Mouse (Mus musculus): Measurements from ENCODE around the gene Ptges3l. TPM values are rescaled to one million over a fixed set of nuclear protein-coding genes. Genes with fewer than 3 reads are reported as not detected.
"Not testable (repeated sequence)": the region's sequence is repeated elsewhere in the genome, so short reads cannot be mapped to it uniquely, and the experiment has no call there.

Gene Ptges3l
- polyA plus RNA-seq, 1 experiment from 2014 or later: 24.1 TPM

GRCm38 (mm10) chr11:101468263-101468688 lies 43.1 kb upstream of the Ptges3l start:
- Histone ChIP-seq H3K27me3 (ENCODE audit: control insufficient read depth, insufficient read depth, low read length) (no peaks in the 10 kb centered on the region), H3K4me2 (replicated peaks; ENCODE audit: low read depth, low read length) (peak overlapping the region; percentile 96), H3K4me3 (ENCODE audit: low read depth, low read length) (peak overlapping the region; percentile 71), H3K4me1 (ENCODE audit: control insufficient read depth, insufficient read depth, low read length) (peaks cover 21% of the 10 kb centered on the region), H3K27ac (ENCODE audit: low read length) (peak overlapping the region; percentile 33; the same call in 1 of the 2 replicates), H3K9ac (replicated peaks; ENCODE audit: low read depth, low read length) (peak overlapping the region; percentile 61), H3K36me3 (ENCODE audit: control insufficient read depth, insufficient read depth, low read length) (no peaks in the 10 kb centered on the region), H3K9me3 (ENCODE audit: control insufficient read depth, low read depth, low read length) (no peaks in the 10 kb centered on the region)
- 1% methylated on average over 31 of the region's 31 CpGs for WGBS
- 0 out of 2 replicates have a peak, but pooled peaks have one; percentile 3 for ATAC-seq (ENCODE audit: insufficient number of reproducible peaks, insufficient read depth, low FRiP score, low read depth)

- no peaks in the 10 kb centered on the region for H3K9me3 ChIP-seq (ENCODE audit: control insufficient read depth, low read depth, low read length)
- no peaks in the 10 kb centered on the region for H3K27me3 ChIP-seq (ENCODE audit: control insufficient read depth, insufficient read depth, low read length)
- peak overlapping the region; percentile 33; the same call in 1 of the 2 replicates for H3K27ac ChIP-seq (ENCODE audit: low read length)
- peaks cover 21% of the 10 kb centered on the region for H3K4me1 ChIP-seq (ENCODE audit: control insufficient read depth, insufficient read depth, low read length)
- no peaks in the 10 kb centered on the region for H3K36me3 ChIP-seq (ENCODE audit: control insufficient read depth, insufficient read depth, low read length)
- peak overlapping the region; percentile 71 for H3K4me3 ChIP-seq (ENCODE audit: low read depth, low read length)
- H3K9ac ChIP-seq (replicated peaks; ENCODE audit: low read depth, low read length): peak overlapping the region; percentile 61; the same call in 1 of the 2 replicates
- H3K4me2 ChIP-seq (replicated peaks; ENCODE audit: low read depth, low read length): peak overlapping the region; percentile 96
- under 1% methylated on average over 50 of the region's 54 CpGs for WGBS
- ATAC-seq (ENCODE audit: insufficient number of reproducible peaks, insufficient read depth, low FRiP score, low read depth): peak; percentile 82
These were observed 42.5 kb upstream of the Ptges3l start for GRCm38 (mm10) chr11:101467477-101468262.

- 55% methylated on average over 5 of the region's 5 CpGs for WGBS
- H3K36me3 ChIP-seq (ENCODE audit: control insufficient read depth, insufficient read depth, low read length); H3K9me3 ChIP-seq (ENCODE audit: control insufficient read depth, low read depth, low read length); H3K27ac ChIP-seq (ENCODE audit: low read length); ATAC-seq (ENCODE audit: insufficient number of reproducible peaks, insufficient read depth, low FRiP score, low read depth); H3K9ac ChIP-seq (replicated peaks; ENCODE audit: low read depth, low read length); H3K27me3 ChIP-seq (ENCODE audit: control insufficient read depth, insufficient read depth, low read length): not testable (repeated sequence)
- H3K4me2 ChIP-seq (replicated peaks; ENCODE audit: low read depth, low read length): peak overlapping the region; percentile 98
- H3K4me3 ChIP-seq (ENCODE audit: low read depth, low read length): peak overlapping the region; percentile 86
- peaks cover 25% of the 10 kb centered on the region for H3K4me1 ChIP-seq (ENCODE audit: control insufficient read depth, insufficient read depth, low read length)
These were observed 41.4 kb upstream of the Ptges3l start for GRCm38 (mm10) chr11:101466552-101466950.

- Histone ChIP-seq H3K9ac (replicated peaks; ENCODE audit: low read depth, low read length) (peak within 1 kb of the TSS; percentile 64), H3K4me1 (ENCODE audit: control insufficient read depth, insufficient read depth, low read length) (peaks cover 25% of the 10 kb centered on the region), H3K9me3 (ENCODE audit: control insufficient read depth, low read depth, low read length) (no peaks in the 10 kb centered on the region), H3K36me3 (ENCODE audit: control insufficient read depth, insufficient read depth, low read length) (peaks cover 5% of the 10 kb centered on the region), H3K27ac (ENCODE audit: low read length) (peak within 1 kb of the TSS; percentile 86), H3K4me3 (ENCODE audit: low read depth, low read length) (peak within 1 kb of the TSS; percentile 86), H3K27me3 (ENCODE audit: control insufficient read depth, insufficient read depth, low read length) (no peaks in the 10 kb centered on the region), H3K4me2 (replicated peaks; ENCODE audit: low read depth, low read length) (peak within 1 kb of the TSS; percentile 98)
- peak; percentile 60 for ATAC-seq (ENCODE audit: insufficient number of reproducible peaks, insufficient read depth, low FRiP score, low read depth)
- under 1% methylated on average over 60 of the region's 60 CpGs for WGBS
These were observed 40.9 kb upstream of the Ptges3l start, which contains the start of gene Vat1 for GRCm38 (mm10) chr11:101465869-101466551. Gene Vat1, minus strand, starts transcription at chr11:101466230.

GRCm38 (mm10) chr11:101465101-101465868 lies 40.2 kb upstream of the Ptges3l start:
- peak overlapping the region; percentile 86 for H3K27ac ChIP-seq (ENCODE audit: low read length)
- no peaks in the 10 kb centered on the region for H3K9me3 ChIP-seq (ENCODE audit: control insufficient read depth, low read depth, low read length)
- peak overlapping the region; percentile 64 for H3K9ac ChIP-seq (replicated peaks; ENCODE audit: low read depth, low read length)
- peaks cover 9% of the 10 kb centered on the region for H3K36me3 ChIP-seq (ENCODE audit: control insufficient read depth, insufficient read depth, low read length)
- H3K27me3 ChIP-seq (ENCODE audit: control insufficient read depth, insufficient read depth, low read length): no peaks in the 10 kb centered on the region
- peak; percentile 64 for ATAC-seq (ENCODE audit: insufficient number of reproducible peaks, insufficient read depth, low FRiP score, low read depth)
- peak overlapping the region; percentile 86 for H3K4me3 ChIP-seq (ENCODE audit: low read depth, low read length)
- under 1% methylated on average over 51 of the region's 51 CpGs for WGBS
- H3K4me1 ChIP-seq (ENCODE audit: control insufficient read depth, insufficient read depth, low read length): peaks cover 25% of the 10 kb centered on the region
- peak overlapping the region; percentile 98 for H3K4me2 ChIP-seq (replicated peaks; ENCODE audit: low read depth, low read length)

GRCm38 (mm10) chr11:101464211-101465100 lies 39.3 kb upstream of the Ptges3l start, which contains the start of gene Rnd2:
Gene Rnd2, plus strand, starts transcription at chr11:101464999.
- no peaks in the 10 kb centered on the region for H3K27me3 ChIP-seq (ENCODE audit: control insufficient read depth, insufficient read depth, low read length)
- H3K36me3 ChIP-seq (ENCODE audit: control insufficient read depth, insufficient read depth, low read length): peaks cover 15% of the 10 kb centered on the region
- H3K9me3 ChIP-seq (ENCODE audit: control insufficient read depth, low read depth, low read length): no peaks in the 10 kb centered on the region
- peak within 1 kb of the TSS; percentile 98 for H3K4me2 ChIP-seq (replicated peaks; ENCODE audit: low read depth, low read length)
- peak; percentile 14; the same call in 1 of the 2 replicates for ATAC-seq (ENCODE audit: insufficient number of reproducible peaks, insufficient read depth, low FRiP score, low read depth)
- peaks cover 32% of the 10 kb centered on the region for H3K4me1 ChIP-seq (ENCODE audit: control insufficient read depth, insufficient read depth, low read length)
- H3K4me3 ChIP-seq (ENCODE audit: low read depth, low read length): peak within 1 kb of the TSS; percentile 86
- H3K27ac ChIP-seq (ENCODE audit: low read length): peak within 1 kb of the TSS; percentile 86
- WGBS: 12% methylated on average over 12 of the region's 12 CpGs
- peak within 1 kb of the TSS; percentile 64 for H3K9ac ChIP-seq (replicated peaks; ENCODE audit: low read depth, low read length)

- Histone ChIP-seq H3K4me1 (ENCODE audit: control insufficient read depth, insufficient read depth, low read length) (peaks cover 34% of the 10 kb centered on the region), H3K9me3 (ENCODE audit: control insufficient read depth, low read depth, low read length) (no peaks in the 10 kb centered on the region), H3K4me2 (replicated peaks; ENCODE audit: low read depth, low read length) (0 out of 2 replicates have a peak overlapping the region, but pooled peaks have one; percentile 98), H3K36me3 (ENCODE audit: control insufficient read depth, insufficient read depth, low read length) (peaks cover 17% of the 10 kb centered on the region), H3K27me3 (ENCODE audit: control insufficient read depth, insufficient read depth, low read length) (no peaks in the 10 kb centered on the region), H3K4me3 (ENCODE audit: low read depth, low read length) (no peak overlapping the region), H3K27ac (ENCODE audit: low read length) (0 out of 2 replicates have a peak overlapping the region, but pooled peaks have one; percentile 21), H3K9ac (replicated peaks; ENCODE audit: low read depth, low read length) (no peak overlapping the region)
- WGBS: 24% methylated on average over 13 of the region's 13 CpGs
- no peak for ATAC-seq (ENCODE audit: insufficient number of reproducible peaks, insufficient read depth, low FRiP score, low read depth)
These were observed 37.7 kb upstream of the Ptges3l start for GRCm38 (mm10) chr11:101462583-101463440.

Data from stomach, embryonic 14.5 days (tissue).